Mouse (Mus musculus) small intestine, adult 2 months (tissue): Measurements from ENCODE around the gene Pdilt.

Source experiments
- CTCF ChIP-seq: fragments of 200-500 bp; IDR thresholded peaks from 2 replicates; pipeline ENCODE4 v1.5.1; 2012; ENCODE audit warnings: low read depth, mild to moderate bottlenecking, control low read depth, inconsistent platforms, low read length, moderate library complexity, mixed read lengths; ENCODE audit not compliant: insufficient replicate concordance, insufficient read length; ENCODE audit errors: extremely low read depth
- POLR2A ChIP-seq: fragments of 200-500 bp; IDR thresholded peaks from 2 replicates; pipeline ENCODE4 v1.6.1; 2012; ENCODE audit warnings: low read depth, mild to moderate bottlenecking, control low read depth, inconsistent platforms, low read length, moderate library complexity

DNA sequence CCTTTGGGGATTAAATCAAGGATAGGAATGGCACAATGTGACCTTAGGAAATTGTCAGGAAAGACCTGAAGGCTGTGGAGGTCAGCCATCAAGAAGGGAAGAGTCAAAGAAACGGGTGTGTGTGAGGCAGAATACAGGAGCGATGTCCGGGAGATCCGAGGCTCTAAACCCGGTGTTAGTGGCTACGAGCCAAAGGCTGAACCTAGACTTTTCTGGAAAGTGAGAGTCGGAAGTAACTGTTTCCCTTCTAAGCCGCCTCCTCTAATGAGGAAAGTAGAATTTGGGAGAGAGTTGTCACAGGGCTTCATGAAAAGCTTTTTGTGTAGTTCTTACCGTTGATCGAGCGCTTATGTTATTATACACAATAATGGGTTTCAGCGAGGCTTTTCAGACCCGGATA, 3.2 kb upstream of the Pdilt start:
- no peak for TF ChIP-seq CTCF
- TF ChIP-seq POLR2A = no peak
